Comparison of ENCODE assay signal across 18 mouse cellular contexts in the genomic region with DNA sequence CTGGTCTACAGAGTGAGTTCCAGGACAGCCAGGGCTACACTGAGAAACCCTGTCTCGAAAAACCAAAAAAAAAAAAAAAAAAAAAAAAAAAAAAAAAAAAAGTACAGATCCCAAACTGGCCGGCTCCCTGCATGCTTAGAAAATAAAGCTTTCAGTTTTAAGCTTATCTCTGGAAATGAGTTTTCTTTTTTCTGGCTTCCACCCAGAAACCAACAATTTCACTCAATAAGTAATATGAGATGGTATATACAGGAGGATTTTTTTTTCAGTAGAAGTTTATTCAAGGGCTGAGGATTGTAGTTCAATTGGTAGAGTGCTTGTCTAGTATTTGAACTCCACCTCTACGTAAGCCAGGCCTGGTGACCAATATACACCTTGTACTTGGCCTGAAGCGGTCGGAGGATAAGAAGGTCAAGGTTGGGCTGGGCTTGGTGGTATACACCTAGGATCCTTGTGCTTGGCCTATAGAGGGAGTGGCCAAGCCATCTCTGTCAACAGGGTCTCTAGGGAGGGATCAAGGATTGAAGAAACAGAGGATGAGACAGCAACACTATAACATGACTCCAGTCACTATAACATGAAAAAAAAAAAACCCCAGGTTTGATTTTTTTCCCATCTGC. TPM values are rescaled to one million over a fixed set of nuclear protein-coding genes. Genes with fewer than 3 reads are reported as not detected.
DNase-seq lines count a peak whose midpoint lies in the region; TF ChIP-seq lines count a peak whose summit lies in the region.
"Had no signal": no experiment of that assay in that cellular context is flagged by ENCODE, and none has a peak within 500 bp of the region (broad histone marks: within the 10 kb centered on the region; RNA-seq: fewer than 3 reads in every experiment).

No protein-coding gene starts in this region.

- TF ChIP-seq POLR2A in spleen, adult 2 months (IDR thresholded peaks at IDR 0.05; ENCODE audit: low read depth, low read length): no peak

- peak; percentile 91 for DNase-seq in heart, adult 11 months
- DNase-seq in heart, embryonic 10.5 days (ENCODE audit: low spot score): no peak
- DNase-seq in spleen, adult 2 months (ENCODE audit: low read depth in 1 of 2, low spot score in 2 of 2): no peak
- DNase-seq in spleen, adult 18-20 months: no peak
- peak; percentile 53 for DNase-seq in NIH3T3 (ENCODE audit: low read depth)
- DNase-seq in kidney, postnatal 36 days: no peak
- DNase-seq in kidney, adult 18-20 months: no peak
- DNase-seq: adrenal gland, postnatal 10 days; cerebellum, adult 11 months; cerebellum, adult 8-10 months; cerebellum, postnatal 14 days; embryo, embryonic 11 days; gastrocnemius, postnatal 14 days; kidney, adult 11 months had no signal

- H3K4me3 ChIP-seq in heart, embryonic 10.5 days: no peak overlapping the region
- no peak overlapping the region for H3K4me3 ChIP-seq in spleen, adult 2 months (ENCODE audit: extremely low read depth, insufficient read depth, insufficient read length)
- H3K4me3 ChIP-seq: embryonic facial prominence, embryonic 12.5 days; forebrain, embryonic 12.5 days; heart, embryonic 13.5 days; hindbrain, embryonic 15.5 days had no signal

- H3K36me3 ChIP-seq in heart, embryonic 10.5 days: peaks cover 4% of the 10 kb centered on the region; the same call in 1 of the 2 replicates
- peaks cover 12% of the 10 kb centered on the region for H3K36me3 ChIP-seq in spleen, adult 2 months (ENCODE audit: control insufficient read depth, insufficient read depth, low read length)
- H3K36me3 ChIP-seq: embryonic facial prominence, embryonic 12.5 days; forebrain, embryonic 12.5 days; hindbrain, embryonic 15.5 days had no signal

- H3K4me1 ChIP-seq in heart, embryonic 10.5 days: peaks cover 30% of the 10 kb centered on the region
- peaks cover 4% of the 10 kb centered on the region; the same call in 1 of the 2 replicates for H3K4me1 ChIP-seq in spleen, adult 2 months (ENCODE audit: control insufficient read depth, insufficient read depth, insufficient read length)

- H3K9me3 ChIP-seq in heart, embryonic 10.5 days: peaks cover 6% of the 10 kb centered on the region; the same call in 1 of the 2 replicates
- H3K9me3 ChIP-seq: embryonic facial prominence, embryonic 12.5 days; forebrain, embryonic 12.5 days had no signal

- WGBS in heart, embryonic 10.5 days: 85% methylated on average over 5 of the region's 5 CpGs
- 77% methylated on average over 5 of the region's 5 CpGs for WGBS in spleen, adult 2 months

- no peak for TF ChIP-seq CTCF in spleen, adult 2 months (IDR thresholded peaks at IDR 0.05; ENCODE audit: extremely low read depth, insufficient read depth, insufficient read length, insufficient replicate concordance)

- no peak overlapping the region for H3K27ac ChIP-seq in heart, embryonic 10.5 days
- H3K27ac ChIP-seq in spleen, adult 2 months (ENCODE audit: insufficient read depth, low read length): peak overlapping the region; percentile 89; the same call in 1 of the 2 replicates
- H3K27ac ChIP-seq: embryonic facial prominence, embryonic 12.5 days; forebrain, embryonic 12.5 days; hindbrain, embryonic 15.5 days had no signal

- H3K27me3 ChIP-seq in heart, embryonic 10.5 days (ENCODE audit: insufficient read depth, poor library complexity, severe bottlenecking): no peaks in the 10 kb centered on the region
- no peaks in the 10 kb centered on the region for H3K27me3 ChIP-seq in spleen, adult 2 months (ENCODE audit: control insufficient read depth, insufficient read depth, low read length)
- H3K27me3 ChIP-seq: embryonic facial prominence, embryonic 12.5 days; forebrain, embryonic 12.5 days; heart, embryonic 13.5 days; hindbrain, embryonic 15.5 days had no signal

RNA-seq across cellular contexts. Expression of a gene that starts 1.6 kb away (rescaled TPM):
- polyA plus RNA-seq in heart, embryonic 10.5 days (2016; fragmentation: Nextera tagmentation; extraction: Ambion mirVana): 51.1 and 55.2 TPM in 2 replicates
- polyA plus RNA-seq in spleen, adult 2 months (2012; rRNA removed): 400 and 443 TPM in 2 replicates

RNA-seq across cellular contexts. Expression of a gene that starts 11.6 kb away (rescaled TPM):
- 226 and 259 TPM in 2 replicates for polyA plus RNA-seq in heart, embryonic 10.5 days (2016; fragmentation: Nextera tagmentation; extraction: Ambion mirVana)
- 138 and 179 TPM in 2 replicates for polyA plus RNA-seq in spleen, adult 2 months (2012; rRNA removed)

RNA-seq across cellular contexts. Expression of a gene that starts 44.5 kb away (rescaled TPM):
- 27.5 and 31.8 TPM in 2 replicates for polyA plus RNA-seq in heart, embryonic 10.5 days (2016; fragmentation: Nextera tagmentation; extraction: Ambion mirVana)
- 57.9 and 67.7 TPM in 2 replicates for polyA plus RNA-seq in spleen, adult 2 months (2012; rRNA removed)

Comparison
In these comparisons a context has a peak if more than half of its experiments do, and no peak if none do; other contexts are left out.
1. DNase-seq: peak in heart, adult 11 months (single experiment) and NIH3T3 (single experiment); none in heart, embryonic 10.5 days (single experiment), spleen, adult 2 months (0 of 2), spleen, adult 18-20 months (0 of 2), kidney, postnatal 36 days (0 of 2) and kidney, adult 18-20 months (single experiment).